Mouse (Mus musculus): Measurements from ENCODE around the gene Net1.
"Not testable (repeated sequence)": the region's sequence is repeated elsewhere in the genome, so short reads cannot be mapped to it uniquely, and the experiment has no call there.

The Net1 gene

GRCm38 (mm10) chr13:3889111-3889510, 28.9 kb downstream of the Net1 start:
- DNase-seq, result peak; percentile 35

- no peak for DNase-seq
Measured at GRCm38 (mm10) chr13:3886663-3887062, 31.4 kb downstream of the Net1 start.

GRCm38 (mm10) chr13:3877679-3878220, 40.3 kb downstream of the Net1 start:
- DNase-seq, result no peak

- no peak for DNase-seq
Measured at GRCm38 (mm10) chr13:3877185-3877584, 40.8 kb downstream of the Net1 start.

- no peak for DNase-seq
Measured at GRCm38 (mm10) chr13:3876448-3876847, 41.6 kb downstream of the Net1 start.

- DNase-seq, result no peak
Measured at GRCm38 (mm10) chr13:3872832-3873231, 45.2 kb downstream of the Net1 start.

- no peak for DNase-seq
Measured at GRCm38 (mm10) chr13:3869901-3870300, 48.1 kb downstream of the Net1 start.

- no peak for DNase-seq
Measured at GRCm38 (mm10) chr13:3867158-3867557, 50.9 kb downstream of the Net1 start.

- DNase-seq, result no peak
Measured at GRCm38 (mm10) chr13:3866355-3867052, 51.5 kb downstream of the Net1 start.

GRCm38 (mm10) chr13:3865648-3866354, 52.2 kb downstream of the Net1 start:
- DNase-seq, result peak; percentile 36

- DNase-seq, result no peak
Measured at GRCm38 (mm10) chr13:3862922-3863580, 55.0 kb downstream of the Net1 start.

GRCm38 (mm10) chr13:3862325-3862724, 55.7 kb downstream of the Net1 start:
- DNase-seq, result no peak

- DNase-seq, result no peak
Measured at GRCm38 (mm10) chr13:3861251-3861650, 56.8 kb downstream of the Net1 start.

- no peak for DNase-seq
Measured at GRCm38 (mm10) chr13:3856252-3856651, 61.8 kb downstream of the Net1 start.

- no peak for DNase-seq
Measured at GRCm38 (mm10) chr13:3854856-3855255, 63.2 kb downstream of the Net1 start.

- DNase-seq, result not testable (repeated sequence)
Measured at GRCm38 (mm10) chr13:3853648-3854333, 64.2 kb downstream of the Net1 start, which contains the start of gene Calm5. Calm5 (plus strand) TSS chr13:3854173.

GRCm38 (mm10) chr13:3850330-3850729, 67.7 kb downstream of the Net1 start:
- no peak for DNase-seq

- not testable (repeated sequence) for DNase-seq
Measured at GRCm38 (mm10) chr13:3840662-3841061, 77.4 kb downstream of the Net1 start.

GRCm38 (mm10) chr13:3837312-3837807, 80.7 kb downstream of the Net1 start, which contains the start of gene Calm4:
Calm4 (plus strand) TSS chr13:3837757.
- not testable (repeated sequence) for DNase-seq

GRCm38 (mm10) chr13:3833644-3834043, 84.4 kb downstream of the Net1 start:
- DNase-seq, result not testable (repeated sequence)

- DNase-seq, result no peak
Measured at GRCm38 (mm10) chr13:3832450-3832849, 85.6 kb downstream of the Net1 start.

Data from kidney, adult 11 months (tissue).